Mouse (Mus musculus): ENCODE data around the gene 0610030E20Rik.

Gene 0610030E20Rik

DNA sequence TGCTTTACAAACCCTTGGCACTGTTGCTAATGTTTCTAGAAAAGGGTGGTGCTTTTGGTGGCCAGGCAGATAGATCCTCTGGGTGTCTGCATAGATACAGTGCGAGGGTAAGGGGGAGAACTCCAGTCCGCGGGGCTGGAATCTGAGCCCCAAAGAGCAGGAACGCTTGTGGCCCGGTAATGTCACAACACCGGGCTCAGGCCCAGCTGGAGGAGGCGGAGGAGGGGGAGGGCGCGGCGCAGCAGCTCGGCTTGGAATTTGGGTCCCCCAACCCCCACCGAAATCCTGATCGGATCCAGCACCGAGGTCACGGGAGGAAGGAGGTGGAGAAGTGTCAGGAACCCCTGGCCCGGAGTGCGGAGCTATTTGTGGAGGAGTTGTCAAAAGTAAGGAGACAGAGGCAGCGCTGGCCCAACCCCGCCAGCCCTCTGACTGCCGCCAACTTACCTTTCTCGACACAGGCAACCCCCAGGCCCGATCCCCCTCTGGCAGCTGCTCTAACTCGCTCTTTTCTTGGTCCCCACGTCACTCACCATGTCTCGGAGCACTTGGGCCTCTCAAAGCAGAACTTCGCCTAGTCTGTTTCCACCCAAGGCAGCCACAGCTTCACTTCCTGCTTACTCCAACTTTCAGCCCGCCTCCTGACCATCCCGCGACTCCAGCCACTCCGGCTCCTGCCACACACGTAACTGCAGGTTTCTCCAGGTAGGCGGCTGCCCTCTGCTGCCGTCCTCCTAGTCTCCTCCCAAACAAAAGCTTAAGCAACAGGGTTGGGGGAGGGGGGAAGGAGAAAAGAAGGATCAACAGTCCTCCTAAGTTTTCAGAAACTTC is 43.0 kb downstream of the 0610030E20Rik start, which contains the start of gene Vamp8:
Gene Vamp8 (minus strand): TSS at position 763 of the 831 bp plus-strand sequence.
- in situ Hi-C loops (cut with MboI, MseI), result no loop called here

- in situ Hi-C loops (cut with MboI, MseI), result no loop called here
These were observed 43.8 kb downstream of the 0610030E20Rik start for GRCm38 (mm10) chr6:72390795-72391521.

- in situ Hi-C loops (cut with MboI, MseI), result no loop called here
These were observed 45.2 kb downstream of the 0610030E20Rik start for GRCm38 (mm10) chr6:72392341-72392740.

DNA sequence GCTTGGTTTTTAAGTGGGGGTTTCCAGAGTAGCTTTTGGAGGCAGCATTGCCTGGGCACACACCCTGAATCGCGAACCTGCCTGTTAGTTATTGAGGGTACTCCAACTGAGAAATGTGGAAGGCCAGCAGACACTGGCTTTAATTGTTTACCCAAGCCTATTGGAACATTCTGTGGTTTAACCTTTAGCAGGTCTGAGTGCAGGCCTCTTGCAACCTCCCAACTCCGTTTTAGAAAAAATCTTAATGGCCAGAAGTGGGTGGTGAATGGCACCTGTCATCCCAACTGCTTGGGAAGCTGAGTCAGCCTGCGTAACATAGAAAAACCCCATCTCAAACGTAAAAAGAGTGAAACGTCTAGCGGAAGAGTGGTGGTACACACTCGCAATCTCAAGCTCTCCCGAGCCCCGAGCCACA is 49.7 kb downstream of the 0610030E20Rik start:
- in situ Hi-C loops (cut with MboI, MseI), result no loop called here

GRCm38 (mm10) chr6:72399967-72400366 is 52.9 kb downstream of the 0610030E20Rik start:
- in situ Hi-C loops (cut with MboI, MseI), result no loop called here

GRCm38 (mm10) chr6:72401875-72402274 is 54.8 kb downstream of the 0610030E20Rik start:
- in situ Hi-C loops (cut with MboI, MseI), result no loop called here
